ENCODE assay signal across 7 mouse cellular contexts in genomic region chr2:28523643-28524117, GRCm38 (mm10). TPM values are rescaled to one million over a fixed set of nuclear protein-coding genes. Genes with fewer than 3 reads are reported as not detected.
DNase-seq lines count a peak whose midpoint lies in the region; ATAC-seq and TF ChIP-seq lines count a peak whose summit lies in the region.

No protein-coding gene starts in this region.

- TF ChIP-seq EP300 in heart, adult 2 months (IDR thresholded peaks at IDR 0.05; ENCODE audit: insufficient read depth, low read depth, low read length) = no peak
- no peak for TF ChIP-seq EP300 in stomach, postnatal 0 days (optimal IDR thresholded peaks at IDR 0.05)

- no peak for TF ChIP-seq POLR2A in heart, adult 2 months (IDR thresholded peaks at IDR 0.05; ENCODE audit: insufficient read depth, low read depth, low read length)

- DNase-seq in adrenal gland, postnatal 14 days = peak; percentile 94
- DNase-seq in heart, adult 2 months = peak; percentile 86 to 87
- peak; percentile 92 for DNase-seq in kidney, adult 18-20 months
- DNase-seq in stomach, postnatal 0 days (ENCODE audit: low spot score) = peak; percentile 95

- H3K36me3 ChIP-seq in embryonic facial prominence, embryonic 13.5 days = peaks cover 6% of the 10 kb centered on the region; the same call in 1 of the 2 replicates
- H3K36me3 ChIP-seq in heart, adult 2 months (ENCODE audit: control insufficient read depth, insufficient read depth, low read length) = no peaks in the 10 kb centered on the region
- H3K36me3 ChIP-seq in limb, embryonic 12.5 days = peaks cover 14% of the 10 kb centered on the region; the same call in 1 of the 2 replicates
- H3K36me3 ChIP-seq in midbrain, embryonic 12.5 days = no peaks in the 10 kb centered on the region
- H3K36me3 ChIP-seq in stomach, postnatal 0 days (ENCODE audit: control insufficient read depth, insufficient read depth, low read length) = no peaks in the 10 kb centered on the region

- H3K4me3 ChIP-seq in embryonic facial prominence, embryonic 13.5 days = no peak overlapping the region
- H3K4me3 ChIP-seq in heart, adult 2 months = no peak overlapping the region
- H3K4me3 ChIP-seq in limb, embryonic 12.5 days (replicated peaks) = no peak overlapping the region
- H3K4me3 ChIP-seq in midbrain, embryonic 12.5 days = no peak overlapping the region
- no peak overlapping the region for H3K4me3 ChIP-seq in stomach, postnatal 0 days (ENCODE audit: low read depth, low read length)

- H3K79me2 ChIP-seq in heart, adult 2 months (replicated peaks; ENCODE audit: control insufficient read depth, insufficient read depth, low read length) = no peaks in the 10 kb centered on the region

- peak; percentile 82 for ATAC-seq in embryonic facial prominence, embryonic 13.5 days (ENCODE audit: insufficient number of reproducible peaks, insufficient read depth, low FRiP score, low TSS enrichment, low read depth)
- 0 out of 2 replicates have a peak, but pooled peaks have one; percentile 18 for ATAC-seq in limb, embryonic 12.5 days (ENCODE audit: insufficient number of reproducible peaks, insufficient read depth, low FRiP score, low TSS enrichment, low read depth)
- ATAC-seq in midbrain, embryonic 12.5 days (ENCODE audit: low FRiP score, low read depth) = peak; percentile 53
- peak; percentile 83 for ATAC-seq in stomach, postnatal 0 days (ENCODE audit: low FRiP score, low TSS enrichment)

- no peak for TF ChIP-seq CTCF in heart, adult 2 months (IDR thresholded peaks at IDR 0.05)
- TF ChIP-seq CTCF in stomach, postnatal 0 days (IDR thresholded peaks at IDR 0.05; ENCODE audit: low read depth) = no peak

- intact Hi-C loops in heart, adult 2 months (cut with DNase I) = no loop called here

- no peak overlapping the region for H3K4me2 ChIP-seq in embryonic facial prominence, embryonic 13.5 days
- no peak overlapping the region for H3K4me2 ChIP-seq in limb, embryonic 12.5 days
- no peak overlapping the region for H3K4me2 ChIP-seq in midbrain, embryonic 12.5 days (replicated peaks)
- no peak overlapping the region for H3K4me2 ChIP-seq in stomach, postnatal 0 days (replicated peaks; ENCODE audit: low read depth)

- H3K4me1 ChIP-seq in embryonic facial prominence, embryonic 13.5 days = peaks cover 71% of the 10 kb centered on the region
- peaks cover 20% of the 10 kb centered on the region for H3K4me1 ChIP-seq in heart, adult 2 months (ENCODE audit: control insufficient read depth, insufficient read depth, low read length)
- peaks cover 58% of the 10 kb centered on the region for H3K4me1 ChIP-seq in limb, embryonic 12.5 days (replicated peaks)
- peaks cover 63% of the 10 kb centered on the region for H3K4me1 ChIP-seq in midbrain, embryonic 12.5 days
- peaks cover 24% of the 10 kb centered on the region for H3K4me1 ChIP-seq in stomach, postnatal 0 days (replicated peaks; ENCODE audit: control insufficient read depth, insufficient read depth)

- WGBS in embryonic facial prominence, embryonic 13.5 days = 17% methylated on average over 5 of the region's 5 CpGs
- 11% methylated on average over 5 of the region's 5 CpGs for WGBS in heart, adult 2 months
- 11% methylated on average over 5 of the region's 5 CpGs for WGBS in limb, embryonic 12.5 days
- 7% methylated on average over 5 of the region's 5 CpGs for WGBS in midbrain, embryonic 12.5 days
- 9% methylated on average over 5 of the region's 5 CpGs for WGBS in stomach, postnatal 0 days

- no peak overlapping the region for H3K9ac ChIP-seq in embryonic facial prominence, embryonic 13.5 days
- H3K9ac ChIP-seq in heart, adult 2 months (ENCODE audit: low read depth, low read length) = no peak overlapping the region
- no peak overlapping the region for H3K9ac ChIP-seq in limb, embryonic 12.5 days (replicated peaks)
- no peak overlapping the region for H3K9ac ChIP-seq in midbrain, embryonic 12.5 days (replicated peaks)
- no peak overlapping the region for H3K9ac ChIP-seq in stomach, postnatal 0 days (ENCODE audit: low read length)

- no peaks in the 10 kb centered on the region for H3K27me3 ChIP-seq in embryonic facial prominence, embryonic 13.5 days
- H3K27me3 ChIP-seq in heart, adult 2 months (ENCODE audit: control insufficient read depth, insufficient read depth, low read length) = no peaks in the 10 kb centered on the region
- no peaks in the 10 kb centered on the region for H3K27me3 ChIP-seq in limb, embryonic 12.5 days
- no peaks in the 10 kb centered on the region for H3K27me3 ChIP-seq in midbrain, embryonic 12.5 days
- H3K27me3 ChIP-seq in stomach, postnatal 0 days (ENCODE audit: control insufficient read depth, insufficient read depth, low read length) = no peaks in the 10 kb centered on the region

- H3K27ac ChIP-seq in embryonic facial prominence, embryonic 13.5 days = peak overlapping the region; percentile 69
- peak overlapping the region; percentile 85 for H3K27ac ChIP-seq in heart, adult 2 months
- peak overlapping the region; percentile 51; the same call in 1 of the 2 replicates for H3K27ac ChIP-seq in limb, embryonic 12.5 days
- H3K27ac ChIP-seq in midbrain, embryonic 12.5 days (replicated peaks) = peak overlapping the region; percentile 90
- peak overlapping the region; percentile 95 for H3K27ac ChIP-seq in stomach, postnatal 0 days (replicated peaks)

- no peaks in the 10 kb centered on the region for H3K9me3 ChIP-seq in embryonic facial prominence, embryonic 13.5 days
- H3K9me3 ChIP-seq in limb, embryonic 12.5 days = no peaks in the 10 kb centered on the region
- H3K9me3 ChIP-seq in midbrain, embryonic 12.5 days = no peaks in the 10 kb centered on the region
- H3K9me3 ChIP-seq in stomach, postnatal 0 days (ENCODE audit: control insufficient read depth, low read length) = no peaks in the 10 kb centered on the region

RNA-seq across cellular contexts. Expression of gene Ralgds, which starts 10.8 kb away (rescaled TPM):
- 27.0 and 35.9 TPM in 2 replicates for total RNA-seq in adrenal gland, postnatal 14 days (2021)
- polyA plus RNA-seq in embryonic facial prominence, embryonic 13.5 days (2015; fragmentation: Nextera tagmentation; extraction: Ambion mirVana) = 56.9 and 61.3 TPM in 2 replicates
- 10 to 100 TPM in 1 of 2 experiments, 1 to 10 TPM in 1; 9.7 to 12.2 TPM for total RNA-seq in heart, adult 2 months (2021)
- polyA plus RNA-seq in heart, adult 2 months (2012; rRNA removed) = 19.5 and 24.8 TPM in 2 replicates
- 42.7 and 54.7 TPM in 2 replicates for polyA plus RNA-seq in limb, embryonic 12.5 days (2016; fragmentation: Nextera tagmentation; extraction: Ambion mirVana)
- 87.6 and 93.5 TPM in 2 replicates for polyA plus RNA-seq in midbrain, embryonic 12.5 days (2016; fragmentation: Nextera tagmentation; extraction: Ambion mirVana)
- polyA plus RNA-seq in stomach, postnatal 0 days (2015; fragmentation: Nextera tagmentation; extraction: Ambion mirVana) = 23.9 and 26.8 TPM in 2 replicates

RNA-seq across cellular contexts. Expression of gene Gm10134, which starts 17.8 kb away (rescaled TPM):
- 1.1 and 3.2 TPM in 2 replicates for total RNA-seq in adrenal gland, postnatal 14 days (2021)
- 1.4 TPM in 1 of 2 replicates, not detected in the other for polyA plus RNA-seq in embryonic facial prominence, embryonic 13.5 days (2015; fragmentation: Nextera tagmentation; extraction: Ambion mirVana)
- total RNA-seq in heart, adult 2 months (2021) = 1 to 10 TPM; 1.0 to 1.7 TPM
- polyA plus RNA-seq in heart, adult 2 months (2012; rRNA removed) = 0.47 TPM in 1 of 2 replicates, not detected in the other
- polyA plus RNA-seq in limb, embryonic 12.5 days (2016; fragmentation: Nextera tagmentation; extraction: Ambion mirVana) = 0.69 and 0.89 TPM in 2 replicates
- polyA plus RNA-seq in midbrain, embryonic 12.5 days (2016; fragmentation: Nextera tagmentation; extraction: Ambion mirVana) = 1.5 TPM in 1 of 2 replicates, not detected in the other
- polyA plus RNA-seq in stomach, postnatal 0 days (2015; fragmentation: Nextera tagmentation; extraction: Ambion mirVana) = 5.5 and 6.2 TPM in 2 replicates

RNA-seq across cellular contexts. Expression of gene Gbgt1, which starts 27.0 kb away (rescaled TPM):
- total RNA-seq in adrenal gland, postnatal 14 days (2021) = 3.3 and 5.1 TPM in 2 replicates
- polyA plus RNA-seq in embryonic facial prominence, embryonic 13.5 days (2015; fragmentation: Nextera tagmentation; extraction: Ambion mirVana) = 0.35 and 0.58 TPM in 2 replicates
- 1 to 10 TPM; 1.8 to 2.1 TPM for total RNA-seq in heart, adult 2 months (2021)
- polyA plus RNA-seq in heart, adult 2 months (2012; rRNA removed) = 1.3 and 2.2 TPM in 2 replicates
- polyA plus RNA-seq in limb, embryonic 12.5 days (2016; fragmentation: Nextera tagmentation; extraction: Ambion mirVana) = 0.25 TPM in 1 of 2 replicates, not detected in the other
- polyA plus RNA-seq in midbrain, embryonic 12.5 days (2016; fragmentation: Nextera tagmentation; extraction: Ambion mirVana) = 1.0 and 1.2 TPM in 2 replicates
- polyA plus RNA-seq in stomach, postnatal 0 days (2015; fragmentation: Nextera tagmentation; extraction: Ambion mirVana) = 1.2 and 1.3 TPM in 2 replicates

RNA-seq across cellular contexts. Expression of gene Cel, which starts 39.5 kb away (rescaled TPM):
- 0.15 TPM in 1 of 2 replicates, not detected in the other for total RNA-seq in adrenal gland, postnatal 14 days (2021)
- 0.17 TPM in 1 of 2 replicates, not detected in the other for polyA plus RNA-seq in embryonic facial prominence, embryonic 13.5 days (2015; fragmentation: Nextera tagmentation; extraction: Ambion mirVana)
- not detected for total RNA-seq in heart, adult 2 months (2021)
- not detected in 2 replicates for polyA plus RNA-seq in heart, adult 2 months (2012; rRNA removed)
- polyA plus RNA-seq in limb, embryonic 12.5 days (2016; fragmentation: Nextera tagmentation; extraction: Ambion mirVana) = not detected in 2 replicates
- not detected in 2 replicates for polyA plus RNA-seq in midbrain, embryonic 12.5 days (2016; fragmentation: Nextera tagmentation; extraction: Ambion mirVana)
- 2.0 and 3.3 TPM in 2 replicates for polyA plus RNA-seq in stomach, postnatal 0 days (2015; fragmentation: Nextera tagmentation; extraction: Ambion mirVana)

RNA-seq across cellular contexts. Expression of gene Mrps2, which starts 55.8 kb away (rescaled TPM):
- total RNA-seq in adrenal gland, postnatal 14 days (2021) = 70.8 and 73.7 TPM in 2 replicates
- polyA plus RNA-seq in embryonic facial prominence, embryonic 13.5 days (2015; fragmentation: Nextera tagmentation; extraction: Ambion mirVana) = 57.4 and 61.5 TPM in 2 replicates
- total RNA-seq in heart, adult 2 months (2021) = 10 to 100 TPM; 42.1 to 43.0 TPM
- polyA plus RNA-seq in heart, adult 2 months (2012; rRNA removed) = 47.8 and 68.2 TPM in 2 replicates
- 58.7 and 66.4 TPM in 2 replicates for polyA plus RNA-seq in limb, embryonic 12.5 days (2016; fragmentation: Nextera tagmentation; extraction: Ambion mirVana)
- 53.3 and 54.5 TPM in 2 replicates for polyA plus RNA-seq in midbrain, embryonic 12.5 days (2016; fragmentation: Nextera tagmentation; extraction: Ambion mirVana)
- polyA plus RNA-seq in stomach, postnatal 0 days (2015; fragmentation: Nextera tagmentation; extraction: Ambion mirVana) = 25.3 and 28.3 TPM in 2 replicates

Comparison
In these comparisons a context has a peak if more than half of its experiments do, and no peak if none do; other contexts are left out.
1. ATAC-seq: peak in every context shown above with its lines; median percentile 83 in stomach, postnatal 0 days; 82 in embryonic facial prominence, embryonic 13.5 days; 53 in midbrain, embryonic 12.5 days; 18 in limb, embryonic 12.5 days.